Comparison of ENCODE assay signal across 8 mouse cellular contexts in the genomic region with DNA sequence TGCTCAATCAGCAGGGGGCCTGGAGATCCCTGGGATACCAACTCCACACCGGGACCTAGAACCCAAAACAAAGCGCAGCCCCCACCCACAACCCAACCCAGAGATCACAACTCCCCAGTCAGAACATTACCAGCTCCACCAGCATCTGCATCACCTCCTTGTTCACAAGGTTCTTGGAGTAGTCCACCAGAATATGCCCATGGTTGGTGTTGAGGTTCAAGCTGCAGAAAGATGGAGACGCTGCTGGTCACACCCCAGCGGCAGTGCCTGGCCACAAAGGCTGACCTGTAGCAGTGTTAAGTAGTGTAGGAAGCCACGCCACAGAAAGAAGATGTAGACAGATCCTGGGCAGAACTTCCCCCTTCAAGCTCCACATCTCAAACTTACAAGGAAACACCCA. TPM values are rescaled to one million over a fixed set of nuclear protein-coding genes. Genes with fewer than 3 reads are reported as not detected.
DNase-seq lines count a peak whose midpoint lies in the region; ATAC-seq and TF ChIP-seq lines count a peak whose summit lies in the region.

No protein-coding gene starts in this region.

- peaks cover 51% of the 10 kb centered on the region for H3K4me1 ChIP-seq in heart, embryonic 11.5 days (ENCODE audit: control insufficient read depth, insufficient read depth, low read length)
- H3K4me1 ChIP-seq in G1E (ENCODE audit: insufficient read depth, low read depth, low read length): peaks cover 82% of the 10 kb centered on the region
- H3K4me1 ChIP-seq in heart, embryonic 16.5 days (ENCODE audit: control insufficient read depth, insufficient read depth, low read length): peaks cover 57% of the 10 kb centered on the region

- DNase-seq in heart, postnatal 36 days: no peak
- no peak for DNase-seq in G1E (ENCODE audit: low spot score)
- no peak for DNase-seq in ovary, postnatal 36 days (ENCODE audit: low spot score)
- no peak for DNase-seq in ovary, adult 18-20 months (ENCODE audit: low spot score)

- H3K9me3 ChIP-seq in heart, embryonic 11.5 days (replicated peaks; ENCODE audit: control insufficient read depth, low read length): no peaks in the 10 kb centered on the region
- H3K9me3 ChIP-seq in G1E (replicated peaks): no peaks in the 10 kb centered on the region
- no peaks in the 10 kb centered on the region for H3K9me3 ChIP-seq in heart, embryonic 16.5 days (replicated peaks; ENCODE audit: control insufficient read depth, low read length)

- peak overlapping the region; percentile 92 for H3K9ac ChIP-seq in heart, embryonic 11.5 days (ENCODE audit: low read depth, low read length)
- H3K9ac ChIP-seq in heart, embryonic 16.5 days (ENCODE audit: low read length): peak overlapping the region; percentile 97

- peaks cover 35% of the 10 kb centered on the region for H3K36me3 ChIP-seq in heart, embryonic 11.5 days (ENCODE audit: control insufficient read depth, insufficient read depth, low read length)
- peaks cover 56% of the 10 kb centered on the region for H3K36me3 ChIP-seq in G1E (replicated peaks)
- H3K36me3 ChIP-seq in heart, embryonic 16.5 days (ENCODE audit: control insufficient read depth, insufficient read depth): peaks cover 40% of the 10 kb centered on the region

- no peak for TF ChIP-seq CTCF in G1E (IDR thresholded peaks at IDR 0.05; ENCODE audit: low read depth, low read length)

- peak overlapping the region; percentile 94 for H3K27ac ChIP-seq in heart, embryonic 11.5 days (ENCODE audit: low read depth, low read length)
- peak overlapping the region; percentile 98 for H3K27ac ChIP-seq in heart, embryonic 16.5 days (ENCODE audit: low read length)

- WGBS in heart, embryonic 11.5 days (ENCODE audit: insufficient replicate concordance): 16% methylated on average over 5 of the region's 5 CpGs
- 7% methylated on average over 5 of the region's 5 CpGs for WGBS in heart, embryonic 16.5 days

- ATAC-seq in heart, embryonic 11.5 days (replicated peaks; ENCODE audit: insufficient number of reproducible peaks, low FRiP score, low TSS enrichment): no peak
- no peak for ATAC-seq in G1E (ENCODE audit: extremely low read depth, insufficient number of reproducible peaks, low FRiP score, poor library complexity, severe bottlenecking)
- ATAC-seq in heart, embryonic 16.5 days (replicated peaks; ENCODE audit: extremely low read depth, insufficient read depth, low FRiP score): no peak
- peak; percentile 11; the same call in 1 of the 2 replicates for ATAC-seq in megakaryocyte, adult 5-6 weeks (ENCODE audit: poor library complexity, severe bottlenecking)
- no peak for ATAC-seq in activated CD4-positive, CD25-positive, alpha-beta regulatory T cell, adult 4 months

- peak overlapping the region; percentile 87 for H3K4me2 ChIP-seq in heart, embryonic 11.5 days
- H3K4me2 ChIP-seq in heart, embryonic 16.5 days (ENCODE audit: low read depth, low read length): peak overlapping the region; percentile 87

- intact Hi-C loops in heart, postnatal 36 days (cut with DNase I): no loop called here

- H3K4me3 ChIP-seq in heart, embryonic 11.5 days (ENCODE audit: low read depth, low read length): peak overlapping the region; percentile 82
- H3K4me3 ChIP-seq in G1E (ENCODE audit: low read depth, low read length): peak overlapping the region; percentile 88
- H3K4me3 ChIP-seq in heart, embryonic 16.5 days (ENCODE audit: low read length): peak overlapping the region; percentile 96

- H3K27me3 ChIP-seq in heart, embryonic 11.5 days (ENCODE audit: control insufficient read depth, insufficient read depth, low read length): no peaks in the 10 kb centered on the region
- H3K27me3 ChIP-seq in G1E (ENCODE audit: insufficient read depth, low read length): no peaks in the 10 kb centered on the region
- H3K27me3 ChIP-seq in heart, embryonic 16.5 days (ENCODE audit: control insufficient read depth, insufficient read depth, low read length): no peaks in the 10 kb centered on the region

RNA-seq across cellular contexts. Expression of a gene that starts 1.0 kb away (rescaled TPM):
- 798 and 824 TPM in 2 replicates for polyA plus RNA-seq in heart, embryonic 11.5 days (2014; fragmentation: Nextera tagmentation; extraction: Ambion mirVana)
- total RNA-seq in heart, postnatal 36 days (2021): 100 to 1,000 TPM; 520 to 540 TPM
- total RNA-seq in G1E (2014; fragmentation: Nextera tagmentation): 522 and 617 TPM in 2 replicates
- total RNA-seq in G1E (2017): 590 and 664 TPM in 2 replicates
- 3,102 and 4,494 TPM in 2 replicates for polyA plus RNA-seq in G1E (2012)
- polyA plus RNA-seq in heart, embryonic 16.5 days (2015; fragmentation: Nextera tagmentation; extraction: Ambion mirVana): 694 and 810 TPM in 2 replicates
- 345 and 348 TPM in 2 replicates for total RNA-seq in megakaryocyte, adult 5-6 weeks (2015)
- total RNA-seq in megakaryocyte, adult 5-6 weeks (2017): 393 and 429 TPM in 2 replicates
- polyA plus RNA-seq in activated CD4-positive, CD25-positive, alpha-beta regulatory T cell, adult 4 months (2017; shearing (Covaris generic)): 100 to 1,000 TPM; 354 to 384 TPM

RNA-seq across cellular contexts. Expression of a gene that starts 21.7 kb away (rescaled TPM):
- polyA plus RNA-seq in heart, embryonic 11.5 days (2014; fragmentation: Nextera tagmentation; extraction: Ambion mirVana): 0.80 and 1.2 TPM in 2 replicates
- not detected for total RNA-seq in heart, postnatal 36 days (2021)
- total RNA-seq in G1E (2014; fragmentation: Nextera tagmentation) (not detected in 2 replicates), G1E (2017) (not detected in 2 replicates)
- polyA plus RNA-seq in G1E (2012): not detected in 2 replicates
- 0.42 and 0.52 TPM in 2 replicates for polyA plus RNA-seq in heart, embryonic 16.5 days (2015; fragmentation: Nextera tagmentation; extraction: Ambion mirVana)
- total RNA-seq in megakaryocyte, adult 5-6 weeks (2015): not detected in 2 replicates
- total RNA-seq in megakaryocyte, adult 5-6 weeks (2017): not detected in 2 replicates
- not detected for polyA plus RNA-seq in activated CD4-positive, CD25-positive, alpha-beta regulatory T cell, adult 4 months (2017; shearing (Covaris generic))

RNA-seq across cellular contexts. Expression of a gene that starts 32.7 kb away (rescaled TPM):
- polyA plus RNA-seq in heart, embryonic 11.5 days (2014; fragmentation: Nextera tagmentation; extraction: Ambion mirVana): 46.7 and 49.7 TPM in 2 replicates
- total RNA-seq in heart, postnatal 36 days (2021): 10 to 100 TPM; 21.9 to 22.1 TPM
- total RNA-seq in G1E (2014; fragmentation: Nextera tagmentation) (36.6 and 38.6 TPM in 2 replicates), G1E (2017) (48.3 and 49.8 TPM in 2 replicates)
- polyA plus RNA-seq in G1E (2012): 6.9 and 8.0 TPM in 2 replicates
- polyA plus RNA-seq in heart, embryonic 16.5 days (2015; fragmentation: Nextera tagmentation; extraction: Ambion mirVana): 59.3 and 59.5 TPM in 2 replicates
- total RNA-seq in megakaryocyte, adult 5-6 weeks (2015): 26.1 and 30.6 TPM in 2 replicates
- total RNA-seq in megakaryocyte, adult 5-6 weeks (2017): 33.9 and 37.0 TPM in 2 replicates
- 10 to 100 TPM; 23.4 to 35.1 TPM for polyA plus RNA-seq in activated CD4-positive, CD25-positive, alpha-beta regulatory T cell, adult 4 months (2017; shearing (Covaris generic))

RNA-seq across cellular contexts. Expression of a gene that starts 59.8 kb away (rescaled TPM):
- polyA plus RNA-seq in heart, embryonic 11.5 days (2014; fragmentation: Nextera tagmentation; extraction: Ambion mirVana): 125 and 128 TPM in 2 replicates
- 10 to 100 TPM; 32.9 to 35.1 TPM for total RNA-seq in heart, postnatal 36 days (2021)
- 251 and 253 TPM in 2 replicates for total RNA-seq in G1E (2014; fragmentation: Nextera tagmentation)
- 334 TPM in 2 replicates for total RNA-seq in G1E (2017)
- polyA plus RNA-seq in G1E (2012): 57.5 and 69.1 TPM in 2 replicates
- 103 and 115 TPM in 2 replicates for polyA plus RNA-seq in heart, embryonic 16.5 days (2015; fragmentation: Nextera tagmentation; extraction: Ambion mirVana)
- total RNA-seq in megakaryocyte, adult 5-6 weeks (2015): 111 and 115 TPM in 2 replicates
- 121 and 126 TPM in 2 replicates for total RNA-seq in megakaryocyte, adult 5-6 weeks (2017)
- 10 to 100 TPM; 93.3 to 94.9 TPM for polyA plus RNA-seq in activated CD4-positive, CD25-positive, alpha-beta regulatory T cell, adult 4 months (2017; shearing (Covaris generic))
